Mouse (Mus musculus): ENCODE measurements around the gene Tcl1b1.
"Not testable (repeated sequence)": the region's sequence is repeated elsewhere in the genome, so short reads cannot be mapped to it uniquely, and the experiment has no call there.

The Tcl1b1 gene

GRCm38 (mm10) chr12:105159390-105159789 lies at the start of gene Tcl1b1:
Gene Tcl1b1 (plus strand): TSS chr12:105159690.
- CTCF ChIA-PET, result no interaction called here

GRCm38 (mm10) chr12:105109812-105110211 lies 49.7 kb upstream of the Tcl1b1 start:
- CTCF ChIA-PET, result no interaction called here

GRCm38 (mm10) chr12:105112321-105112988 lies 47.0 kb upstream of the Tcl1b1 start:
- CTCF ChIA-PET, result no interaction called here

GRCm38 (mm10) chr12:105116648-105117047 lies 42.8 kb upstream of the Tcl1b1 start:
- CTCF ChIA-PET, result no interaction called here

- CTCF ChIA-PET, result no interaction called here
Measured at GRCm38 (mm10) chr12:105125362-105125761, 34.1 kb upstream of the Tcl1b1 start.

GRCm38 (mm10) chr12:105126516-105126915 lies 33.0 kb upstream of the Tcl1b1 start:
- CTCF ChIA-PET, result no interaction called here

- CTCF ChIA-PET, result no interaction called here
Measured at GRCm38 (mm10) chr12:105127607-105128006, 31.9 kb upstream of the Tcl1b1 start.

GRCm38 (mm10) chr12:105129494-105130205 lies 29.8 kb upstream of the Tcl1b1 start:
- CTCF ChIA-PET, result not testable (repeated sequence)

GRCm38 (mm10) chr12:105134167-105134566 lies 25.3 kb upstream of the Tcl1b1 start:
- CTCF ChIA-PET, result not testable (repeated sequence)

- CTCF ChIA-PET, result not testable (repeated sequence)
Measured at GRCm38 (mm10) chr12:105134826-105135225, 24.7 kb upstream of the Tcl1b1 start.

- CTCF ChIA-PET, result interaction anchor here (0.5 kb wide), 1 partner anchor 475 kb away, joined by 3 read pairs; no protein-coding TSS in a partner anchor
Measured at GRCm38 (mm10) chr12:105137729-105138128, 21.8 kb upstream of the Tcl1b1 start.

GRCm38 (mm10) chr12:105143096-105143495 lies 16.4 kb upstream of the Tcl1b1 start:
- CTCF ChIA-PET, result no interaction called here

GRCm38 (mm10) chr12:105144928-105145327 lies 14.6 kb upstream of the Tcl1b1 start:
- CTCF ChIA-PET, result not testable (repeated sequence)

GRCm38 (mm10) chr12:105145714-105146113 lies 13.8 kb upstream of the Tcl1b1 start, which contains the start of gene Tcl1b2:
Gene Tcl1b2 (plus strand): TSS chr12:105146014.
- CTCF ChIA-PET, result no interaction called here

GRCm38 (mm10) chr12:105155286-105155685 lies 4.2 kb upstream of the Tcl1b1 start:
- CTCF ChIA-PET, result not testable (repeated sequence)

- CTCF ChIA-PET, result no interaction called here
Measured at GRCm38 (mm10) chr12:105158842-105159241, 648 bp upstream of the Tcl1b1 start.

GRCm38 (mm10) chr12:105166734-105167133 lies 7.2 kb downstream of the Tcl1b1 start:
- CTCF ChIA-PET, result no interaction called here

GRCm38 (mm10) chr12:105173366-105173765 lies 13.9 kb downstream of the Tcl1b1 start:
- CTCF ChIA-PET, result no interaction called here

GRCm38 (mm10) chr12:105174318-105174717 lies 14.8 kb downstream of the Tcl1b1 start:
- CTCF ChIA-PET, result not testable (repeated sequence)

- CTCF ChIA-PET, result not testable (repeated sequence)
Measured at GRCm38 (mm10) chr12:105176044-105176443, 16.6 kb downstream of the Tcl1b1 start, which contains the start of gene Tcl1b5. Gene Tcl1b5 (plus strand): TSS chr12:105176344.

GRCm38 (mm10) chr12:105181040-105181644 lies 21.7 kb downstream of the Tcl1b1 start:
- CTCF ChIA-PET, result not testable (repeated sequence)

- CTCF ChIA-PET, result not testable (repeated sequence)
Measured at GRCm38 (mm10) chr12:105188980-105189379, 29.5 kb downstream of the Tcl1b1 start.

- CTCF ChIA-PET, result not testable (repeated sequence)
Measured at GRCm38 (mm10) chr12:105190743-105191142, 31.3 kb downstream of the Tcl1b1 start, which contains the start of gene Tcl1b3. Gene Tcl1b3 (plus strand): TSS chr12:105191043.

Data from spleen, embryonic (tissue).